In genomic region chr7:24517077-24517476, GRCm38 (mm10) we compare ENCODE assay signal across 24 mouse cellular contexts. TPM values are rescaled to one million over a fixed set of nuclear protein-coding genes. Genes with fewer than 3 reads are reported as not detected.
DNase-seq lines count a peak whose midpoint lies in the region; ATAC-seq lines count a peak whose summit lies in the region.
"Had no signal": no experiment of that assay in that cellular context is flagged by ENCODE, and none has a peak within 500 bp of the region (broad histone marks: within the 10 kb centered on the region; RNA-seq: fewer than 3 reads in every experiment).

No protein-coding gene starts in this region.

- H3K27ac ChIP-seq in embryonic facial prominence, embryonic 14.5 days (replicated peaks; ENCODE audit: low read depth, low read length), result no peak overlapping the region
- no peak overlapping the region for H3K27ac ChIP-seq in embryonic facial prominence, embryonic 10.5 days (replicated peaks)
- no peak overlapping the region for H3K27ac ChIP-seq in hindbrain, embryonic 16.5 days (ENCODE audit: low read depth, low read length)
- no peak overlapping the region for H3K27ac ChIP-seq in hindbrain, embryonic 11.5 days (ENCODE audit: low read depth, low read length)
- H3K27ac ChIP-seq in neural tube, embryonic 13.5 days (replicated peaks), result peak overlapping the region; percentile 33
- H3K27ac ChIP-seq: heart, embryonic 13.5 days; kidney, embryonic 15.5 days; limb, embryonic 13.5 days; liver, embryonic 13.5 days had no signal

- WGBS in embryonic facial prominence, embryonic 14.5 days, result 53% methylated on average over 5 of the region's 5 CpGs
- WGBS in embryonic facial prominence, embryonic 10.5 days, result 41% methylated on average over 5 of the region's 5 CpGs
- 31% methylated on average over 5 of the region's 5 CpGs for WGBS in hindbrain, embryonic 16.5 days
- WGBS in hindbrain, embryonic 11.5 days, result 31% methylated on average over 5 of the region's 5 CpGs
- 23% methylated on average over 5 of the region's 5 CpGs for WGBS in neural tube, embryonic 13.5 days

- no peak for DNase-seq in embryonic facial prominence, embryonic 14.5 days (ENCODE audit: low spot score)
- no peak for DNase-seq in embryonic facial prominence, embryonic 10.5 days (ENCODE audit: low spot score)
- DNase-seq in hindbrain, embryonic 11.5 days (ENCODE audit: low spot score), result no peak
- DNase-seq in neural tube, embryonic 10.5 days (ENCODE audit: extremely low spot score, low spot score), result no peak
- no peak for DNase-seq in cerebellum, postnatal 10 days
- DNase-seq in thymus, postnatal 14 days, result no peak
- DNase-seq: cerebellum, adult 11-12 months; gastrocnemius, postnatal 10 days; kidney, postnatal 4 days; liver, embryonic 13.5 days; lung, embryonic 14.5 days; lung, postnatal 36 days; thymus, adult 18-20 months had no signal

- H3K4me2 ChIP-seq in embryonic facial prominence, embryonic 14.5 days (ENCODE audit: low read depth, low read length), result no peak overlapping the region
- H3K4me2 ChIP-seq in hindbrain, embryonic 16.5 days (ENCODE audit: low read length), result no peak overlapping the region
- no peak overlapping the region for H3K4me2 ChIP-seq in hindbrain, embryonic 11.5 days (replicated peaks; ENCODE audit: low read depth, low read length)
- no peak overlapping the region for H3K4me2 ChIP-seq in neural tube, embryonic 13.5 days
- H3K4me2 ChIP-seq: heart, embryonic 13.5 days; kidney, embryonic 15.5 days; limb, embryonic 13.5 days; liver, embryonic 13.5 days; lung, embryonic 14.5 days had no signal

- H3K36me3 ChIP-seq in embryonic facial prominence, embryonic 14.5 days (ENCODE audit: control insufficient read depth, insufficient read depth, low read length), result peaks cover 23% of the 10 kb centered on the region; the same call in 1 of the 2 replicates
- H3K36me3 ChIP-seq in embryonic facial prominence, embryonic 10.5 days (replicated peaks), result peaks cover 68% of the 10 kb centered on the region
- peaks cover 17% of the 10 kb centered on the region for H3K36me3 ChIP-seq in hindbrain, embryonic 16.5 days (ENCODE audit: control insufficient read depth, insufficient read depth, low read length)
- no peaks in the 10 kb centered on the region; the same call in 1 of the 2 replicates for H3K36me3 ChIP-seq in hindbrain, embryonic 11.5 days (ENCODE audit: control insufficient read depth, insufficient read depth, low read length)
- H3K36me3 ChIP-seq in neural tube, embryonic 13.5 days, result peaks cover 59% of the 10 kb centered on the region

- no peak overlapping the region for H3K9ac ChIP-seq in embryonic facial prominence, embryonic 14.5 days (ENCODE audit: low read depth, low read length)
- H3K9ac ChIP-seq in hindbrain, embryonic 16.5 days (ENCODE audit: low read depth, low read length), result no peak overlapping the region
- H3K9ac ChIP-seq in hindbrain, embryonic 11.5 days (ENCODE audit: low read depth, low read length), result no peak overlapping the region
- no peak overlapping the region for H3K9ac ChIP-seq in neural tube, embryonic 13.5 days
- H3K9ac ChIP-seq: heart, embryonic 13.5 days; kidney, embryonic 15.5 days; limb, embryonic 13.5 days; liver, embryonic 13.5 days; lung, embryonic 14.5 days had no signal

- no peaks in the 10 kb centered on the region for H3K27me3 ChIP-seq in embryonic facial prominence, embryonic 14.5 days (replicated peaks; ENCODE audit: control insufficient read depth, insufficient read depth, low read length)
- H3K27me3 ChIP-seq in embryonic facial prominence, embryonic 10.5 days (replicated peaks; ENCODE audit: low read depth, poor library complexity, severe bottlenecking), result no peaks in the 10 kb centered on the region
- no peaks in the 10 kb centered on the region for H3K27me3 ChIP-seq in hindbrain, embryonic 16.5 days (replicated peaks; ENCODE audit: control insufficient read depth, insufficient read depth, low read length)
- H3K27me3 ChIP-seq in hindbrain, embryonic 11.5 days (ENCODE audit: control insufficient read depth, insufficient read depth, low read length), result no peaks in the 10 kb centered on the region
- H3K27me3 ChIP-seq in neural tube, embryonic 13.5 days, result no peaks in the 10 kb centered on the region
- H3K27me3 ChIP-seq: heart, embryonic 13.5 days; kidney, embryonic 15.5 days; limb, embryonic 13.5 days; liver, embryonic 13.5 days; Patski had no signal

- H3K4me1 ChIP-seq in embryonic facial prominence, embryonic 14.5 days (ENCODE audit: control insufficient read depth, insufficient read depth, low read length), result no peaks in the 10 kb centered on the region
- no peaks in the 10 kb centered on the region for H3K4me1 ChIP-seq in embryonic facial prominence, embryonic 10.5 days
- H3K4me1 ChIP-seq in hindbrain, embryonic 16.5 days (ENCODE audit: control insufficient read depth, insufficient read depth, low read depth, low read length), result no peaks in the 10 kb centered on the region
- H3K4me1 ChIP-seq in hindbrain, embryonic 11.5 days (replicated peaks; ENCODE audit: control insufficient read depth, insufficient read depth, low read length), result no peaks in the 10 kb centered on the region
- H3K4me1 ChIP-seq in neural tube, embryonic 13.5 days (replicated peaks), result peaks cover 8% of the 10 kb centered on the region
- H3K4me1 ChIP-seq: heart, embryonic 13.5 days; kidney, embryonic 15.5 days; limb, embryonic 13.5 days; liver, embryonic 13.5 days had no signal

- no peak overlapping the region for H3K4me3 ChIP-seq in embryonic facial prominence, embryonic 14.5 days (ENCODE audit: low read depth, low read length)
- no peak overlapping the region for H3K4me3 ChIP-seq in embryonic facial prominence, embryonic 10.5 days
- H3K4me3 ChIP-seq in hindbrain, embryonic 16.5 days (ENCODE audit: low read length), result no peak overlapping the region
- no peak overlapping the region for H3K4me3 ChIP-seq in hindbrain, embryonic 11.5 days (ENCODE audit: low read depth, low read length)
- H3K4me3 ChIP-seq in neural tube, embryonic 13.5 days, result no peak overlapping the region
- H3K4me3 ChIP-seq: erythroblast, embryonic 14.5 days; heart, embryonic 13.5 days; kidney, embryonic 15.5 days; limb, embryonic 13.5 days; liver, embryonic 13.5 days had no signal

- H3K9me3 ChIP-seq in embryonic facial prominence, embryonic 14.5 days (ENCODE audit: control insufficient read depth, low read length), result no peaks in the 10 kb centered on the region
- no peaks in the 10 kb centered on the region for H3K9me3 ChIP-seq in embryonic facial prominence, embryonic 10.5 days
- H3K9me3 ChIP-seq in hindbrain, embryonic 16.5 days (ENCODE audit: control insufficient read depth, low read length), result no peaks in the 10 kb centered on the region
- H3K9me3 ChIP-seq in hindbrain, embryonic 11.5 days (ENCODE audit: control insufficient read depth, low read length), result no peaks in the 10 kb centered on the region
- no peaks in the 10 kb centered on the region for H3K9me3 ChIP-seq in neural tube, embryonic 13.5 days
- H3K9me3 ChIP-seq: heart, embryonic 13.5 days; kidney, embryonic 15.5 days; limb, embryonic 13.5 days; liver, embryonic 13.5 days had no signal

- ATAC-seq in embryonic facial prominence, embryonic 14.5 days (ENCODE audit: low read depth), result peak; percentile 31; the same call in 1 of the 2 replicates
- ATAC-seq in hindbrain, embryonic 16.5 days, result 0 out of 2 replicates have a peak, but pooled peaks have one; percentile 15
- no peak for ATAC-seq in hindbrain, embryonic 11.5 days (ENCODE audit: low FRiP score)
- 0 out of 2 replicates have a peak, but pooled peaks have one; percentile 13 for ATAC-seq in neural tube, embryonic 13.5 days (ENCODE audit: low read depth)
- ATAC-seq: intestine, postnatal 0 days; Patski had no signal

RNA-seq across cellular contexts. Expression of gene AC161166.1, which starts 4.8 kb away (rescaled TPM):
- 0.19 and 0.22 TPM in 2 replicates for polyA plus RNA-seq in embryonic facial prominence, embryonic 14.5 days (2014; fragmentation: Nextera tagmentation; extraction: Ambion mirVana)
- 1.2 TPM in 2 replicates for polyA plus RNA-seq in embryonic facial prominence, embryonic 10.5 days (2016; fragmentation: Nextera tagmentation; extraction: Ambion mirVana)
- polyA plus RNA-seq in hindbrain, embryonic 16.5 days (2015; fragmentation: Nextera tagmentation; extraction: Ambion mirVana), result 1.0 and 1.1 TPM in 2 replicates
- 0.59 and 0.90 TPM in 2 replicates for polyA plus RNA-seq in hindbrain, embryonic 11.5 days (2014; fragmentation: Nextera tagmentation; extraction: Ambion mirVana)
- polyA plus RNA-seq in neural tube, embryonic 13.5 days (2015; fragmentation: Nextera tagmentation; extraction: Ambion mirVana), result 1.1 and 1.5 TPM in 2 replicates
- polyA plus RNA-seq: erythroblast, embryonic 14.5 days; liver, embryonic 13.5 days; spleen, adult 2 months; urinary bladder, adult 2 months had no signal

RNA-seq across cellular contexts. Expression of gene Zfp428, which starts 10.3 kb away (rescaled TPM):
- 31.3 and 36.6 TPM in 2 replicates for polyA plus RNA-seq in embryonic facial prominence, embryonic 14.5 days (2014; fragmentation: Nextera tagmentation; extraction: Ambion mirVana)
- 100.0 and 110 TPM in 2 replicates for polyA plus RNA-seq in embryonic facial prominence, embryonic 10.5 days (2016; fragmentation: Nextera tagmentation; extraction: Ambion mirVana)
- 272 and 277 TPM in 2 replicates for polyA plus RNA-seq in hindbrain, embryonic 16.5 days (2015; fragmentation: Nextera tagmentation; extraction: Ambion mirVana)
- polyA plus RNA-seq in hindbrain, embryonic 11.5 days (2014; fragmentation: Nextera tagmentation; extraction: Ambion mirVana), result 82.4 and 87.7 TPM in 2 replicates
- polyA plus RNA-seq in neural tube, embryonic 13.5 days (2015; fragmentation: Nextera tagmentation; extraction: Ambion mirVana), result 243 and 251 TPM in 2 replicates

RNA-seq across cellular contexts. Expression of gene Irgq, which starts 13.4 kb away (rescaled TPM):
- polyA plus RNA-seq in embryonic facial prominence, embryonic 14.5 days (2014; fragmentation: Nextera tagmentation; extraction: Ambion mirVana), result 11.4 and 12.0 TPM in 2 replicates
- 8.2 and 8.9 TPM in 2 replicates for polyA plus RNA-seq in embryonic facial prominence, embryonic 10.5 days (2016; fragmentation: Nextera tagmentation; extraction: Ambion mirVana)
- 19.2 and 24.7 TPM in 2 replicates for polyA plus RNA-seq in hindbrain, embryonic 16.5 days (2015; fragmentation: Nextera tagmentation; extraction: Ambion mirVana)
- polyA plus RNA-seq in hindbrain, embryonic 11.5 days (2014; fragmentation: Nextera tagmentation; extraction: Ambion mirVana), result 12.8 and 14.2 TPM in 2 replicates
- 20.9 and 21.2 TPM in 2 replicates for polyA plus RNA-seq in neural tube, embryonic 13.5 days (2015; fragmentation: Nextera tagmentation; extraction: Ambion mirVana)

RNA-seq across cellular contexts. Expression of gene Pinlyp, which starts 28.8 kb away (rescaled TPM):
- polyA plus RNA-seq in embryonic facial prominence, embryonic 14.5 days (2014; fragmentation: Nextera tagmentation; extraction: Ambion mirVana), result 0.34 and 1.5 TPM in 2 replicates
- polyA plus RNA-seq in embryonic facial prominence, embryonic 10.5 days (2016; fragmentation: Nextera tagmentation; extraction: Ambion mirVana), result not detected in 2 replicates
- polyA plus RNA-seq in hindbrain, embryonic 16.5 days (2015; fragmentation: Nextera tagmentation; extraction: Ambion mirVana), result not detected in 2 replicates
- polyA plus RNA-seq in hindbrain, embryonic 11.5 days (2014; fragmentation: Nextera tagmentation; extraction: Ambion mirVana), result 0.28 TPM in 1 of 2 replicates, not detected in the other
- polyA plus RNA-seq in neural tube, embryonic 13.5 days (2015; fragmentation: Nextera tagmentation; extraction: Ambion mirVana), result not detected in 2 replicates
- polyA plus RNA-seq: embryonic facial prominence, embryonic 11.5 days; erythroblast, embryonic 14.5 days; heart, embryonic 13.5 days; intestine, postnatal 0 days; limb, embryonic 13.5 days; liver, embryonic 13.5 days; lung, embryonic 14.5 days had no signal

RNA-seq across cellular contexts. Expression of gene Xrcc1, which starts 29.0 kb away (rescaled TPM):
- polyA plus RNA-seq in embryonic facial prominence, embryonic 14.5 days (2014; fragmentation: Nextera tagmentation; extraction: Ambion mirVana), result 88.4 and 97.9 TPM in 2 replicates
- polyA plus RNA-seq in embryonic facial prominence, embryonic 10.5 days (2016; fragmentation: Nextera tagmentation; extraction: Ambion mirVana), result 169 TPM in 2 replicates
- 63.8 and 74.3 TPM in 2 replicates for polyA plus RNA-seq in hindbrain, embryonic 16.5 days (2015; fragmentation: Nextera tagmentation; extraction: Ambion mirVana)
- polyA plus RNA-seq in hindbrain, embryonic 11.5 days (2014; fragmentation: Nextera tagmentation; extraction: Ambion mirVana), result 78.0 and 94.5 TPM in 2 replicates
- 66.3 and 79.2 TPM in 2 replicates for polyA plus RNA-seq in neural tube, embryonic 13.5 days (2015; fragmentation: Nextera tagmentation; extraction: Ambion mirVana)
